Mouse (Mus musculus) cerebellum, postnatal 4 days (tissue): ENCODE results near the gene Oosp1.

Experiments used
- DNase-seq, 2 experiments: peaks; one replicate each; pipeline ENCODE4 v3.0.0; 2022; ENCODE audit warnings: low spot score in 2 of 2, mixed read lengths in 1 of 2

The Oosp1 gene

DNA sequence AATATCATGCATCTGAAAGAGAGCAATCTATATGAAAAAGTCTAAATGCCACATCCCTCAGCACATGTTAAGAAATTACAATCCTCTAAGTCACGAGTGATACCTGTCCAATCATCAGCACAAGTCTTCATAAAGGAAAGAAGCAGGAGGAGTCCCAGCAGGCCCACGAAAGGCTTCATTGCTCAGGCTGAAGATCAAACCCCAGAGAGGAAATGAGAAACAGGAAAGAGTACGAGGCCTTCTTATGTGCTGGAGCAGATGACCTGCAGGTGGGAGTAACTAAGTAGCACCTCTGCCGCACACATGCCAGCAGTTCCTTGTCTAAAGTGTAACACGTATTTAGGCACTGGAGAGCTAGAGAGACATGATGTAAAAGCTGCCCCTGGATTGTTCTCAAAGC is at the start of gene Oosp1:
Gene Oosp1 (minus strand): TSS at position 312 of the 400 bp plus-strand sequence.
- DNase-seq = no peak

GRCm38 (mm10) chr19:11736455-11736854 is 45.5 kb upstream of the Oosp1 start:
- no peak for DNase-seq

DNA sequence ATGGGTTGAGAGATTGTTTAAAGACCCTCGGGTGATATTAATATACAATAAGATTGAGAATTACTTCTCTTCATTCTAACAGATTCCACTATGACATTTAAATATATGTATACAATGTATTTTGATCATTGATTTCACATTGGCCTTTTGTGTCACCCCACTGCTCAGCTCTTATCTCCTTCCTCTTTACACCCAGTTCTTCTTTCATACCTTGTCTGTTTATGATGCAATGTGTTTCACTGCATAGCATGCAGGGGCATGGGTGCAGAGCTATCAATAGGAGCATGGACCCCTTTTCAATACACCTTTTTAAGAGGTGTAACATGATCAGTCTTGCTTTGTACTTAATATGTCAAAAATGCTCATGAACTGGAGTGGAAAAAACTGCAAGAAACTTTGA is 39.3 kb upstream of the Oosp1 start:
- DNase-seq = no peak

DNA sequence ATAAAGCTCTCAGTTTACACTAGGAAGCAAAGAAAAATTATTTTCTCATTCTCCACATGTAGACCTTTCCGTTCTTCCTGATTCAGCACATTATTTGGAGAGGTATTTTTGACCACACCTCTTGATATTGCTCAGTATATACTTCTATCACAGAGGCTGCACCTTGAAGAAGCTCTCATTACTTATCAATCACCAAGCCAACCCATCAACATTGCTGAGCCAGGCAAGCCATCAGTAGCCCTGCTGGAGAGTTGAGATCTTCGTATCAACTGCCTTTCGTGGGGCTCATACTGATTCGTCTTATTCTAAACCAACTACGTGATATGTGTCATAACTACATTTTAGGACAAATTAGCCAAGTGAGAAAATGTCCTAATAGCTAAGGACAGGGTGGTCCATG is 36.4 kb upstream of the Oosp1 start:
- no peak for DNase-seq

DNA sequence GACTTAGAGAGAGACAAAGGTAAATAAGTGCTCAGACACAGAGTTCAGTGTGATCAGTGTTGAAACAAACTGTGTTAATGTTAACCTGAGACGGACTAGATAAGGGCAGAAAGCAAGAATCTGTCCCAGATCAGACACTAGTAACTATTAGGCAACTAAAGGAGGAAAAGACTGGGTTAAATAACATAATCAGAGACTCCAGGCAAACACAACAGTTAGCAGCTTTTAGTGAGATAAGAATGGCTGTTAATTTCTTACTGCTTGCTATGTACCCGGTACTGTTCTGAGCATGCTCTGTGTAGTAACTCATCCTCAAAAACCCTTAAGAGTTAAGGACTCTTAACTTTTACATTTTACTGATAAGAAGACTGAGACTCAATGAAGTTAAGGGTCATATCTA is 35.0 kb upstream of the Oosp1 start:
- no peak for DNase-seq

DNA sequence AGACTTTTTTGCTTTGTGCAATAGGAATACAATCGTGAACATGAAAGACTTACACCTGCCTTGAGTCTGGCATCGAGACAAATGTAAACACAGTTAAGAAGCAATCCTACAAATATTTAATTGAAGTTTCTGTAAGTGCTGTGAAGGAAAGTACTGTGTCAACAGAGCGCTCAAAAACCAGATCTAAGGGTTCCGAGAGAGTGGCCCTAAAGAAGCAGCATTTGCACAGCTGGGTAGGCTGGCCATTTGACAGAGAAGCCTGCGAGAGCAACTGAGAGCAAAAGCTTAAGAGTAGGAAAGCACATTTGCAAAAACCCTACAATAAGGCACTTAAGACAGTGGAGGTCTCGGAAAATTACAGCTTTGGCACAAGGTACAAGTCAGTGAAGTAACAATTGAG is 33.3 kb upstream of the Oosp1 start:
- no peak for DNase-seq

- no peak for DNase-seq
Observed at GRCm38 (mm10) chr19:11723870-11724269, 32.9 kb upstream of the Oosp1 start.

DNA sequence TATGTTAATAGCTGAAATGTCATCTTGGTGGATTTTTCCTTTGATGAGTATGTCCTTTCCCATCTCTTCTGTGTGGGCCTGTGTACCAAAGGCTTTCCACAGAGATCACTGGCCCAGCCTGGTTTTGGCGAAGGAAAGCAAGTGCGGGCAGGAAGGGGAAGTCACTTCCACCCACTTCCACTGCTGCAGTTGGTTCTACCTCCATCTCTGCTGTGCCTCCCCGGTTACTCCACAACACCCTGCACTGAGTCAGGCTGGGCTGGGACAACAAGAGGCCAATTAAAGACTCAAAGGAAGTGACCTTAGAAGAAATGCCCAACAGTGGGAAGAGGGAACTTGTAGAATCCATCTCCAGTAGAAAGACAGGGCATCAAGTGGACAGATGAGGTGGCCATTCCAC is 29.1 kb upstream of the Oosp1 start:
- DNase-seq = no peak

- no peak for DNase-seq
Observed at GRCm38 (mm10) chr19:11712451-11712850, 21.5 kb upstream of the Oosp1 start.

DNA sequence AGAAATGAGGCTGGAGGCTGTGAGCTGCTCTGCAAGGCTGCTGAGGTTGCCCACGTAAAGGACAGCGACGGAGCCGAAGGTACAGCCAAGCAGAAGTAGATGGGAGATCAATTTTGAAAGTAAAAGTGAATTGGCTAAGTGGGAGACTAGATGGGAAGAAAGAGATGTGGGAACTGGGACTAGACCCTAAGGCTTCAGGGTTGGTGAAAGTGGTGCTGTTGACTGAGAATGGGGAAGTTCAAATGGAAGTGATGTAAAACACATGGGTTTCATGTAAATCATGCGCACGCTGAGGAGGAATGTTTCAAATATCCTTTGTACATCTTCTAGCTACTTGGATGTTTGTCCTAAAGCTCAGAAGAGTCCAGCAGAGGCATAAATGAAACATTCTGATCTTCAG is 7.4 kb upstream of the Oosp1 start:
- no peak for DNase-seq

GRCm38 (mm10) chr19:11696755-11697154 is 5.8 kb upstream of the Oosp1 start, which contains the start of gene Oosp3:
Gene Oosp3, plus strand, starts transcription at chr19:11697055.
- no peak for DNase-seq

- no peak for DNase-seq
Observed at GRCm38 (mm10) chr19:11691454-11691853, 504 bp upstream of the Oosp1 start.

DNA sequence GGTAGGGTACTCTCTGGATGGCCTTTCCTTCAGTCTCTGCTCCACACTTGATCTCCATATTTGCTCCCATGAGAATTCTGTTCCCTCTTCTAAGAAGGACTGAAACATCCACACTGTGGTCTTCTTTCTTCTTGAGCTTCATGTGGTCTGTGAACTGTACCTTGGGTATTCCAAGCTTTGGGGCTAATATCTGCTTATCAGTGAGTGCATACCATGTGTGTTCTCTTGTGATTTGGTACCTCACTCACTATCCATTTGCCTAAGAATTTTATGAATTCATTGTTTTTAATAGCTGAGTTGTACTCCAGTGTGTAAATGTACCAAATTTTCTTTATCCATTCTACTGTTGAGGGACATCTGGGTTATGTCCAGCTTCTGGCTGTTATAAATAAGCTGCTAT is 29.4 kb downstream of the Oosp1 start:
- no peak for DNase-seq

GRCm38 (mm10) chr19:11660459-11660858 is 30.5 kb downstream of the Oosp1 start, which contains the start of gene Oosp2:
Gene Oosp2, minus strand, starts transcription at chr19:11660559.
- DNase-seq = no peak

GRCm38 (mm10) chr19:11659142-11659541 is 31.8 kb downstream of the Oosp1 start:
- no peak for DNase-seq

DNA sequence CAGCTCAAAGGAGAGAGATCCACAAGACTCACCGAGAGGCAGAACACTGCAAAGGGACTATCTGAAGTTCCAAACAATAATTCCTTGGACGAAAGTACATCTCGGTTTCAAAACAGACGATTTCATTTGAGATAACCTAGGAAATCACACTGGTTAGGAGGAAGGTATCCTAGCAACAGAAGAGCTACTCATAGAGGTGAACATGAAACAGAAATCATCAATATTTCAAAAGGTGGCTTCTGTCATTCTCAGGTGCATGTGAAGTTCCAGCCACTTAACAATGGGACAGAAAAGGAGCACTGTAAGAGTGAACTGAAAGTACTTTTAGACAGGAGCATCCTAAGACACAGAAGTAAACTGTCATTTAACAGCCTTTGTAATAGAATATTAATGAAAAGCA is 41.4 kb downstream of the Oosp1 start:
- DNase-seq = no peak

- no peak for DNase-seq
Observed at GRCm38 (mm10) chr19:11646166-11646565, 44.8 kb downstream of the Oosp1 start.

DNA sequence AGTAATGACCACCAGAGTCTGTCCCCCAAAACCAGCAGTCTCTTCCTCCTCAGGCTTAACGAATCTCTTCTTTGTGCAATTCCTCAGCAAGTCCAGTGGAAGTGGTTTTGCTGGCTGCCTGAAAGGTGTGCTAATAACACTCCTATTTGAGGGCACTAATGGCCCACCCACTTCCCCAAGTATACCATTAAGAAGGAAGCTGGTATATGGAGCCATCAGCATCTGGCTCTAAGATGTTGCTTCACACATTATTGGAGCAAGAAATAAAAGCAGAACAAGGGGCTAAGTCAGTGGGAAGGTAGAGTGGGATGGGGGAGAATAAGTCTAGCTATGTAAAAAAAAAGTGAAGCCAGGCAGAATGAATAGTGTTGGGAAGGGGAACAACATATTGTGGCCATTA is 50.2 kb downstream of the Oosp1 start, which contains the start of gene Ms4a3:
Gene Ms4a3 (minus strand): TSS at position 120 of the 400 bp plus-strand sequence.
- DNase-seq = no peak

DNA sequence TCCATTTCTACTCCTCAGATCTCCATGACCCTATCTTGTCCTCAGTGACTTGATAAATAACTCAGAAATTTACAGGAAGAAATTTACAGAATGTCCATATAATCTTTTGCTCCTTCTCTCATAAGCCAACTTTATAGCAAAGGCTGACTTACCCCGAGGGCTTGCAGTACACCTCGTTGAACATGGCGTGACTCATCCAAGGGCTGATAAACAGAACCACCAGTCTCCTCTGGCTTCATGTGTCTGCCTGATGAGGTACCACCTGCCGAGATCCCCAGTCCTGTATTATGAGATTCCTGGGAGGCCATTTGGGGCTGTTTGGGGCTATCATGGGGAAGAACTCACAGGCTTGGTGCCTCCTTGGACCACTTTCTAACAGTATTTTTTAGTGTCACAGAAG is 51.9 kb downstream of the Oosp1 start:
- DNase-seq = no peak

GRCm38 (mm10) chr19:11635572-11635971 is 55.4 kb downstream of the Oosp1 start:
- DNase-seq = no peak

GRCm38 (mm10) chr19:11634330-11634729 is 56.6 kb downstream of the Oosp1 start:
- DNase-seq = no peak

GRCm38 (mm10) chr19:11633732-11634131 is 57.2 kb downstream of the Oosp1 start:
- no peak for DNase-seq

DNA sequence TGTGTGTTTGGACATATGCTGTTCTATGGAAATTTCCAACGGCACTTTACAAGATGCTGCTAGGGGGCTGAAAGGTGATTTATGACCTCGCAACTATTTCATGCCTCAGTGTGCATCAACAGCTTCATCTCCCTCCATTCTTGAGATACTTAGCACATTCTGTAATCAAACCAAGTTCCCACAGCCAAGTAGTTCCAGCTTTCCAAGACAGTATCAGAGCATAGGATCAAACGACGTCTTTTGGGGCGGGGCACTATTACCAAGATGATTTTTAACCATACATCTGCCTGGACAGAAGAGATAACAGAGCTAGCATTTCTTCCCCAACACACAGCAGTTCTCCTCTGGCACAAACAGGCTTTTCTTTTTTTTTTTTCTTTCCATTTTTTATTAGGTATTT is 65.7 kb downstream of the Oosp1 start:
- DNase-seq = no peak

GRCm38 (mm10) chr19:11624800-11625199 is 66.2 kb downstream of the Oosp1 start:
- DNase-seq = no peak

DNA sequence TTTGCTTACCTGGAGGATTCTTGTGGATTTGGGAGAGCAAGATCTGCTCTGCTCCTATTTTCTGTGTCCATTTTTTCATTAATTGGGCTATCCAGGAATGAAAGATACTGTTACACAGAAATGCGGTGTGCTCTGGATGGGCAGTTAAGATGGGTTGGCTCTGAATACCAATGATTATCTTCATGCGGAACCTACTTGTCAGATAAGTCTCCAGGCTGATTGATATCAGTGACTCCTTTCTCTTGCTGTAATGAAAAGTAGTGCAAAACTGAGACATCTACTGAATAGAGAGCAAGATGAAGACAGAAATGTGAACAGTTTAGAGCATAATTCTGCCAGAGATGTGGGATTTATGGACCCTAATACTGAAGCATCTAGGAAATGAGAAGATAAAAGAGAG is 67.4 kb downstream of the Oosp1 start, which contains the start of gene Ms4a2:
Gene Ms4a2 (minus strand): TSS at position 169 of the 400 bp plus-strand sequence.
- DNase-seq = no peak
